Mouse (Mus musculus) embryo, embryonic 11.5 days (tissue): ENCODE results near the gene Tac2.

Experiments used
- DNase-seq: peaks from one replicate; pipeline ENCODE4 v3.0.0-alpha.2; 2012; ENCODE audit warnings: low read depth, low spot score

The Tac2 gene

DNA sequence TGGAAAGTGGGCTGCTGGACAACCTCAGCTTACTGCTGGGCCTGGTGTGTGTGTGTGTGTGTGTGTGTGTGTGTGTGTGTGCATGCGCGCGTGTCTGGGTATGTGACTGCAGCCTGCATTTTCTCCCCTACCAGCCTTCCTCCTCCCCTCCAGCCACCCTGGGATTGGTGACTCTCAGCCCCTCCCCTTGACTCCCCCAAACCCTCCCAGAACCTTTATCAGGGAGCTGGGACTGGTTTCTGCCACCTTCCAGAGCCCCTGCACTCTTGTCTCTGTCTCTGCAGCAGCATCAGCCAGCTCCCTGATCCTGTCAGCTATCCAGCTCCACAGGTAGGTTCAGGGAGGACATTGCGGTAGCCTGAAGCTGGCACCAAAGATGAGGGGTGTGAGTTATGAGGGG lies 858 bp downstream of the Tac2 start:
- no peak for DNase-seq

DNA sequence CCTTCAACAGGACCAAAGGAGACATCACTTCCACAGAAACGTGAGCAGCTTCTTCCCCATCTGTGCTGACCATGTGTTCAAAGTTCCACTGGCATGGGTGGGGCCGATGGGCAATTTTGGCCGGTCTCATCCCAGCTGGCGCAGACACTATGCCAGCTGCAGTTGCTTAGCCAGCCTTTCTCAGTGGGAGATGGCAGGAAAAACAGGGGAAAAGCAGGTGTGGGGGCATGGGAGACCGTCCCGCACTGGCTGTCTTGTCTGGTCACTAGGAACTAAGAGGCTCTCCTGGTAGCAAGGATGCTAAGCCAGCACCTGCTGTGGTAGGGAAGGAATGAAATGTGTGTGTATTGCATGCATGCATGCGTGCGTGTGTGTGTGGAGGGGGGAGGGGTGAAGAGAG lies 4.2 kb downstream of the Tac2 start:
- DNase-seq = no peak

DNA sequence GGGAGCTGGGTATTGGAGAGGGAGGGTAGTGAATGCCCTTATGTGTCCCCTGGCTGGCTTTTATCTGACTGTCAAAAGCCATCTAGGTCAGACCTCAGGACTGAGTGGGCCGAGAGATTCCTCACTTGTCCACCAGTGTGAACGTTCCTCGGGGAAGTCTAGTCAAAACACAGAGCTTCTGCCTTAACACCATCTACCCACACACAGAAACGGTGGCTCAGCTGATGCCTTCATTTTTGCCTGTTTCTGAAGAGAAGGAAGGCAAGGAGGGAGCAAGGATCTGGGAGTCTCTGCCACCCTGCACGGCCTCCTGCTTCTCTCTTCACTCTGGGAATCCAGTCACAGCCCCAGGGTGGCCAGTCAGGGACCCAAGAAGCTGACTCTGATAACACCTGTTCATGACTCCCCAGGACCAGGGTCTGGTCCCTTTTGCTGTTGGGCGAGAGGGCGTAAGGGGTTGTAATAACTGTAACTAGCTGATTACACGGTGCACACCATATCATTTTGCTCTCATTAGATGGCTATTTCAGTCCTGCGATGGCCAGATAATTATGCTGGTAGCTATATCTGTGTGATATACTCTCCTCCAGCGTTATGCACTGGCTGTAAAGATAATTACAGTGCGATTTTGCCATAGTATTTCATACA lies 6.1 kb downstream of the Tac2 start:
- DNase-seq = no peak

DNA sequence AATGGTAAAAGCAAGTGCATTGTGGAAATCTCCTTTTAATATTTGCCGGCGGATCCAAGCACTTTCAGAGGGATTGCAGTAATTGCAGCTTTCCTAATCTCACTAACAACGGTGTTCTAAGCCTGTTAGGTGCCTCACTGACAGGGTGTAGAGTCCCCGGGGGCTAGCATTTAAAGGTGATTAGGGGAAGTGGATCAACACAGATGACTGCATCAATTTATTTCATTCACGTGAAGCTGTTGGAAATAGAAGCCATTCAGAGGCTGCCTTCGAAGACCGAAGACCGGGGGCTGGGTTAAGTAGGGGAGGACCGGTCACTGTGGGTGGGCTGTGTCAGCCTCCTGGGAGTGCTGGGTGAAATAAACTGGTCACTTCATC lies 6.6 kb downstream of the Tac2 start:
- DNase-seq = no peak

GRCm38 (mm10) chr10:127731397-127731796 lies 7.1 kb downstream of the Tac2 start:
- no peak for DNase-seq

GRCm38 (mm10) chr10:127734434-127734833 lies 10.2 kb downstream of the Tac2 start:
- no peak for DNase-seq

- DNase-seq = no peak
Observed at GRCm38 (mm10) chr10:127736266-127736665, 12.0 kb downstream of the Tac2 start.

DNA sequence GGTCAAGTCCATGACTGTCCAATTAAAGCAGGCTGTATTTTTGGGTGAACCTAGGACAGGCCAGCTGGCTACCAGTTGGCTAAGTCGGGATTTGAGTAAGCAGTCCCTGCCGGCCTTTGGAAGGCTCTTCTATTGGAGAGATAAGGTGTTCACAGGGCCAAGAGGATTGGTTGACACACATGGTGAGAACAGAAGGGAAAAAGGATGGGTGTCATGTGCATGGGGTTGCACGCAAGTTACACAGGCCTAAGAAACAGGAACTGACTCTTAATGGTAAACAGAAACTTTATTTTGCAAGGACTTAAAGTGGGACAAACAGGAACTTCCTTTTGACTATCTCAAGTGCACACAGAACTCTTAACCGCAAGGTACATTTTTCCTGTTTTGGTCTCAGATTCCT lies 12.6 kb downstream of the Tac2 start:
- DNase-seq = no peak

DNA sequence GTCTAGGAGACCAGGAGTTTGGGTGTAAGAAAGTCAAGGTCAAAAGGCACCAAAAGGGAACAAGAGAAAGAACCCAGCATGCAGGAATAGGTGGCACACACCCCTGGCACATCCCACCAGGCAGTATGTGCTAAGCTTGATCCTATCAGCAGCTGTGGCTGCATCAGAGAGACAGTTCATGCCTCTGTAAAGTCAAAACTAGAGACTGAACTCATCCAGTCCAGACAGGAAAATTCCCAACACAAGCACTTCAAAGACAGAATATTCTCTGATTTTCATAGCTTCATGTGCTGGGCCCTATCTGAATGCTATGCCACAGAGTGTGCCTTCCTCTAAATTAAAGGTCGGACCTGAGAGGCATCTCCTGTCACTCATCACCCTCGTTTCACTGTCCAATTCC lies 13.3 kb downstream of the Tac2 start:
- DNase-seq = no peak

GRCm38 (mm10) chr10:127738151-127738882 lies 14.0 kb downstream of the Tac2 start:
- peak; percentile 38 for DNase-seq

DNA sequence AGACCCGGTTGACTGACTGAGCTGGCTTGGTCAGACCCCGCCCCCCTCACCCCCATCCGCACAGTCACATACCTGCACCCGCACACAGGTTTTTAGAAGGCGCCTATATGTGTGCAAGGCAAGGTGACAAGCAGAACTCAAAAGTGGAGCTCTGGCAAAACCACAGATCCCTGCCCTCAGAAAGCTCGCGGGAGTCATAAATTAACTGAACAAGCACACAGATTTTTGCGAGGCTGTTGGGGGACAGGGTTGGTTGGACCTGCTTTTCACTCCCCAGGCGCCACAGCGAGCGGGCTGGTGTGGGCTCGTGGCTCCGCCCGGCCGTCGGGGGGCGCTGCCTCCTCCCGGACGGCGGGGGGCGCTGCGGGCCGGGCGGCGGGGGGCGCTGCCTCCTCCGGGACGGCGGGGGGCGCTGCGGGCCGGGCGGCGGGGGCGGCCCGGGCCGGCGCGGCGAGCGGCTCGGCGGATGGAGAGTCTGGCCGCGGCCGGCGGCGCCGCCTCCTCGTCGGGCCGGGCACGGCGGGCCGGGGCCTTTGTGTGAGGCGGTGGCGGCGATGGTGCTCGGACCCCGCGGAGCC lies 14.9 kb downstream of the Tac2 start, which contains the start of gene Zbtb39:
Zbtb39 (plus strand) TSS at position 456 of the 578 bp plus-strand sequence.
- peak; percentile 66 for DNase-seq

- DNase-seq = peak; percentile 19
Observed at GRCm38 (mm10) chr10:127739661-127740161, 15.4 kb downstream of the Tac2 start.

DNA sequence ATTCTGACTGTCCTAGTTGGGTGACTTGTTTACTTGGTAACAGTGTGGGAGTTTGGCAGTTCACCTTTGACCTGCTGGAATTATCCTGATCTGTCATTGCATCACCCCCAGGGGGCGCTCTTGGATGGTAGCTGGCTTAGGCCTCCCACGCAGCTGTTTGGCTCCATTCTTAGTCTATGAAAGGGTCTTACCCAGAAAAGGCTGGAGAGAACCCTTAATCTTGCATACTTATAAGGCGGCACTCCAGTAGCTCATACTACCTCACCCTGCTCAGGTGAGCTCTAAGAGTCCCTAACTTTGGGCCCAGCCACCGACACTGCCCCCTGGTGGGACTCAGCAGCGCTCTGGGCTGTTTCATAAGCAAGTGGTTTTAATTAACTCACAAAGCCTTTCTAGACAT lies 20.4 kb downstream of the Tac2 start:
- peak; percentile 7 for DNase-seq

- no peak for DNase-seq
Observed at GRCm38 (mm10) chr10:127745886-127746285, 21.6 kb downstream of the Tac2 start.

DNA sequence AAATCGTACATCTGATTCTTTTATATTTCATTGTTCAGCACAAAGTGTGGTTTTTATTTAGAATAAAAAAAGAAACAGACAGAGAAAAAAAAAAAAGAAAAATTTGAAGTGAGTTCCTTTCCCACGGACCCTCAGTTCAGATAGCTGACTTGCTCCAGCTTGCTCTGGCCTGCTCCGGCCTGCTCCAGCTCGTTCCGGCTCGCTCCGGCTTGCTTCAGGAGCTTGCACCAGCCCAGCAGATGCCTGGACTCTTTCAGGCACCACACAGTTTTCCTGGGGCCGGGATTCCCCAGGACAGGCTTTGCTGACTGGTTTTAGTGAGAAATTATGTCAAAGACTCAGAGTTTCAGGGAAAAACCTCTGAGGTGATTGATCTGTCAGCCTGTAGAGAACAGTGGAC lies 23.0 kb downstream of the Tac2 start:
- DNase-seq = no peak

GRCm38 (mm10) chr10:127748847-127749612 lies 24.8 kb downstream of the Tac2 start:
- peak; percentile 22 for DNase-seq

GRCm38 (mm10) chr10:127750136-127750777 lies 26.0 kb downstream of the Tac2 start:
- DNase-seq = no peak

DNA sequence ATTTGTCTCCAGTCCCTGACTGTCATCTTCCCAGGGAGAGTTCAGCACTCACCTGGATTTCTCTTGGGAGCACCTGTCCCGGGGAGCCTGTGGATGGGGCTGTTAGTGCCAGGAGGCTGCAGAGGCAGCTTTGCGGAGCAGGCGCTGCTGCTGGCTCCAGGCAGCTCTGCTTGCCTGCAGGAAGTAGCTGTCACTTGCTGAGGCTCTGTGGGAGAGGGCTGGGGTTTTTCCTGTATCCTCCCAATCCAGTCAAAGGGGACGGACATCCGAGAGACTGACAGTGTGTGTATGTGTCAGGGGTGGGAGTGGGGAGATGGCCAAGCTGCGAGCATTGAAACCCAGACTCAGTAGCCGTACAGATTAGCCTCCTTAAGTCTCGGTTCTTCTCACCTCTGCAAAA lies 27.3 kb downstream of the Tac2 start, which contains the start of gene Gpr182:
Gpr182 (minus strand) TSS at position 185 of the 400 bp plus-strand sequence.
- no peak for DNase-seq

GRCm38 (mm10) chr10:127754566-127755166 lies 30.4 kb downstream of the Tac2 start:
- no peak for DNase-seq

- no peak for DNase-seq
Observed at GRCm38 (mm10) chr10:127755246-127755645, 31.0 kb downstream of the Tac2 start.
